In the genomic region with DNA sequence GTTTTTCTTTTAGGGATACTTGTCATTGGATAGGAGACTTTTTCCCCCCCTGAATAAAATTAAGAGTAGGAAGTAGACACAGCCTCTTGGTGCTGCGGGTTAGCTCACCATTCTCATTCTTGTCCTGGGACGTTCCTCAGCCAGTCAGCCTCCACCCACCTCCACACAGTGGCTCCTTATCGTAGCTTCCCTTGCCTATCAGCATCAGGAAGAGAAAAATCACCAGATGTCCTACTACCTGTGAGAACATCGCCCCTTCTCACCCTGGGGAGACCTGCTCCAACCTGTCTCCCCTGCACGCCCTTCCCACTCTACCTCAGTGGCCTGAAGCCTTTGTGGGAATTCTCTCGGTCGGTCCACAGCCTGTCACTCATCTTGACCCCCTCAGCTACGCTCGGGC, we compare ENCODE assay signal across 11 mouse cellular contexts. TPM values are rescaled to one million over a fixed set of nuclear protein-coding genes. Genes with fewer than 3 reads are reported as not detected.
DNase-seq lines count a peak whose midpoint lies in the region; ATAC-seq and TF ChIP-seq lines count a peak whose summit lies in the region.
"Had no signal": no experiment of that assay in that cellular context is flagged by ENCODE, and none has a peak within 500 bp of the region (broad histone marks: within the 10 kb centered on the region; RNA-seq: fewer than 3 reads in every experiment).

A gene (minus strand): TSS at position 249 of the 400 bp plus-strand sequence.

- no peaks in the 10 kb centered on the region for H3K9me3 ChIP-seq in kidney, postnatal 0 days (replicated peaks; ENCODE audit: low read length)
- H3K9me3 ChIP-seq in liver, embryonic 16.5 days (replicated peaks; ENCODE audit: control insufficient read depth, low read length): no peaks in the 10 kb centered on the region
- H3K9me3 ChIP-seq in forebrain, embryonic 13.5 days (replicated peaks): no peaks in the 10 kb centered on the region
- H3K9me3 ChIP-seq: heart, embryonic 15.5 days; lung, embryonic 15.5 days had no signal

- WGBS in kidney, postnatal 0 days: 69% methylated on average over 9 of the region's 9 CpGs
- WGBS in liver, embryonic 16.5 days (ENCODE audit: insufficient replicate concordance): 64% methylated on average over 9 of the region's 9 CpGs
- WGBS in forebrain, embryonic 13.5 days: 83% methylated on average over 9 of the region's 9 CpGs

- no peak within 1 kb of the TSS for H3K27ac ChIP-seq in kidney, postnatal 0 days
- no peak within 1 kb of the TSS for H3K27ac ChIP-seq in liver, embryonic 16.5 days (ENCODE audit: low read length)
- no peak within 1 kb of the TSS for H3K27ac ChIP-seq in forebrain, embryonic 13.5 days
- H3K27ac ChIP-seq: heart, embryonic 15.5 days; lung, embryonic 15.5 days had no signal

- no peak for ATAC-seq in kidney, postnatal 0 days (replicated peaks; ENCODE audit: low FRiP score, low read depth)
- ATAC-seq in liver, embryonic 16.5 days (ENCODE audit: low read depth): no peak
- ATAC-seq in forebrain, embryonic 13.5 days: no peak

- DNase-seq in adrenal gland, postnatal 10 days: no peak
- DNase-seq in adrenal gland, adult 2 months: no peak
- no peak for DNase-seq in kidney, postnatal 0 days (ENCODE audit: low spot score)
- DNase-seq in kidney, postnatal 4 days: no peak
- DNase-seq in heart, postnatal 4 days: no peak
- no peak for DNase-seq in right cerebral cortex, postnatal 10 days (ENCODE audit: low spot score in 2 of 2)

- H3K4me2 ChIP-seq in kidney, postnatal 0 days (ENCODE audit: low read length): no peak within 1 kb of the TSS
- no peak within 1 kb of the TSS for H3K4me2 ChIP-seq in liver, embryonic 16.5 days (ENCODE audit: low read depth, low read length)
- no peak within 1 kb of the TSS for H3K4me2 ChIP-seq in forebrain, embryonic 13.5 days
- H3K4me2 ChIP-seq: heart, embryonic 15.5 days; lung, embryonic 15.5 days had no signal

- H3K4me3 ChIP-seq in kidney, postnatal 0 days (replicated peaks; ENCODE audit: low read depth, low read length): no peak within 1 kb of the TSS
- no peak within 1 kb of the TSS for H3K4me3 ChIP-seq in liver, embryonic 16.5 days (ENCODE audit: low read depth, low read length)
- no peak within 1 kb of the TSS for H3K4me3 ChIP-seq in forebrain, embryonic 13.5 days
- H3K4me3 ChIP-seq: heart, embryonic 15.5 days; lung, embryonic 15.5 days had no signal

- H3K36me3 ChIP-seq in kidney, postnatal 0 days (ENCODE audit: insufficient read depth, low read length): no peaks in the 10 kb centered on the region
- H3K36me3 ChIP-seq in liver, embryonic 16.5 days (ENCODE audit: control insufficient read depth, insufficient read depth): no peaks in the 10 kb centered on the region
- no peaks in the 10 kb centered on the region for H3K36me3 ChIP-seq in forebrain, embryonic 13.5 days (ENCODE audit: poor library complexity, severe bottlenecking)
- H3K36me3 ChIP-seq: heart, embryonic 15.5 days; lung, embryonic 15.5 days had no signal

- H3K4me1 ChIP-seq in kidney, postnatal 0 days (replicated peaks; ENCODE audit: insufficient read depth, low read length): no peaks in the 10 kb centered on the region
- no peaks in the 10 kb centered on the region for H3K4me1 ChIP-seq in liver, embryonic 16.5 days (ENCODE audit: control insufficient read depth, low read depth, low read length)
- H3K4me1 ChIP-seq in forebrain, embryonic 13.5 days: no peaks in the 10 kb centered on the region

- no peaks in the 10 kb centered on the region for H3K27me3 ChIP-seq in kidney, postnatal 0 days (ENCODE audit: insufficient read depth, low read length)
- H3K27me3 ChIP-seq in liver, embryonic 16.5 days (ENCODE audit: control insufficient read depth, insufficient read depth, low read depth, low read length): no peaks in the 10 kb centered on the region
- H3K27me3 ChIP-seq in forebrain, embryonic 13.5 days: no peaks in the 10 kb centered on the region
- H3K27me3 ChIP-seq: heart, embryonic 15.5 days; lung, embryonic 15.5 days had no signal

- no peak for TF ChIP-seq CTCF in kidney, postnatal 0 days (IDR thresholded peaks at IDR 0.05; ENCODE audit: low read depth)

- H3K9ac ChIP-seq in kidney, postnatal 0 days (ENCODE audit: low read depth, low read length): no peak within 1 kb of the TSS
- no peak within 1 kb of the TSS for H3K9ac ChIP-seq in liver, embryonic 16.5 days (ENCODE audit: low read depth, low read length)
- no peak within 1 kb of the TSS for H3K9ac ChIP-seq in forebrain, embryonic 13.5 days
- H3K9ac ChIP-seq: heart, embryonic 15.5 days; lung, embryonic 15.5 days had no signal

RNA-seq across cellular contexts. Expression of the gene that starts here (rescaled TPM):
- total RNA-seq in adrenal gland, postnatal 10 days (2021): 10 to 100 TPM; 33.0 to 41.3 TPM
- 10 to 100 TPM in 1 of 2 experiments, 1 to 10 TPM in 1; 8.9 to 12.0 TPM for total RNA-seq in adrenal gland, adult 2 months (2021)
- polyA plus RNA-seq in adrenal gland, adult 2 months (2012; rRNA removed): 9.7 and 9.8 TPM in 2 replicates
- 265 and 334 TPM in 2 replicates for polyA plus RNA-seq in kidney, postnatal 0 days (2015; fragmentation: Nextera tagmentation; extraction: Ambion mirVana)
- total RNA-seq in heart, postnatal 4 days (2021): 10 to 100 TPM; 21.0 to 21.4 TPM
- 16.8 and 26.6 TPM in 2 replicates for polyA plus RNA-seq in liver, embryonic 16.5 days (2015; fragmentation: Nextera tagmentation; extraction: Ambion mirVana)
- 0.99 and 1.9 TPM in 2 replicates for polyA plus RNA-seq in forebrain, embryonic 13.5 days (2015; fragmentation: Nextera tagmentation; extraction: Ambion mirVana)
- total RNA-seq: monocyte, adult 5-6 weeks had no signal
